Mouse (Mus musculus) embryo, embryonic 10.5 days (tissue): ENCODE measurements around the gene E130114P18Rik.
A peak's percentile ranks its signal among the peaks of the same experiment; 100 is the strongest.

ENCODE experiments used
- DNase-seq: peaks from one replicate; pipeline ENCODE4 v3.0.0-alpha.2; 2015; ENCODE audit warnings: low spot score

E130114P18Rik gene

DNA sequence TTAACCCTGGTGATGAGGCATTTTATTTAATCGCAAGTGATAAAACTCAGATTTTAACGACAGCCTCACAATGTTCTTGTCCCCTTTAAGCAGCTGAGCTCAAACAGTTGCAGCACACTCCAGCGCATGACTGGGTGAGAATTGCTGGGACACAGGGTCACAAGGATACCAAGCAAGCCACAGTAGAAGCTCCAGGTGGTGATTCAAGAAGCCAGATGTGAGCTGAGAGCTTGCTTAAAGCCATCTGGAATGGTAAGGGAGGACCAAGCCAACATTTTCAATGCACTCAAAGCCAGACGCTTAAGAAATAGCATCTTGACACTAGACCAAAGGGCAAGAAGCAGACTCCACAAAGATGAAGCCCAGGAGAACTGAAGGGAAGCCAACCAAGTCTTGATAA lies 83.9 kb downstream of the E130114P18Rik start:
- no peak for DNase-seq

- no peak for DNase-seq
Measured at GRCm38 (mm10) chr4:97693054-97693453, 84.8 kb downstream of the E130114P18Rik start.

GRCm38 (mm10) chr4:97690384-97690766 lies 87.5 kb downstream of the E130114P18Rik start:
- no peak for DNase-seq

- DNase-seq: peak; percentile 61
Measured at GRCm38 (mm10) chr4:97689456-97690383, 88.2 kb downstream of the E130114P18Rik start.

- no peak for DNase-seq
Measured at GRCm38 (mm10) chr4:97686020-97686419, 91.9 kb downstream of the E130114P18Rik start.

DNA sequence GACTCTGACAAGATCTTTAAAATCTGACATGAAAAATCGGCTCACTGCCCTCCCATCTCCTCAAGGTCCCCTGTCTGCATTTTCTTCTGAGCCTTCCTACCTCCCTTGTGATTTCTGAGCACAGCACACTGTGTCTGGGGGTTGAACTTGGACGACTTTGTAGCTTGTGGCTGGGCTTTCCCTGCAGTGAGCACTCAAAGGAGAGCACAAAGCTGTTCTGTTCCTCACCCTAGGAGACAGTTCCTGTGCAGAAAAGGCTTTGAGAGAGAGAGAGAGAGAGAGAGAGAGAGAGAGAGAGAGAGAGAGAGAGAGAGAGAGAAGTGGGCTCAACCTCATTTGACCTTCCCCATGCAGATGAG lies 101.3 kb downstream of the E130114P18Rik start:
- no peak for DNase-seq

- peak; percentile 40 for DNase-seq
Measured at GRCm38 (mm10) chr4:97675741-97676578, 101.9 kb downstream of the E130114P18Rik start.

DNA sequence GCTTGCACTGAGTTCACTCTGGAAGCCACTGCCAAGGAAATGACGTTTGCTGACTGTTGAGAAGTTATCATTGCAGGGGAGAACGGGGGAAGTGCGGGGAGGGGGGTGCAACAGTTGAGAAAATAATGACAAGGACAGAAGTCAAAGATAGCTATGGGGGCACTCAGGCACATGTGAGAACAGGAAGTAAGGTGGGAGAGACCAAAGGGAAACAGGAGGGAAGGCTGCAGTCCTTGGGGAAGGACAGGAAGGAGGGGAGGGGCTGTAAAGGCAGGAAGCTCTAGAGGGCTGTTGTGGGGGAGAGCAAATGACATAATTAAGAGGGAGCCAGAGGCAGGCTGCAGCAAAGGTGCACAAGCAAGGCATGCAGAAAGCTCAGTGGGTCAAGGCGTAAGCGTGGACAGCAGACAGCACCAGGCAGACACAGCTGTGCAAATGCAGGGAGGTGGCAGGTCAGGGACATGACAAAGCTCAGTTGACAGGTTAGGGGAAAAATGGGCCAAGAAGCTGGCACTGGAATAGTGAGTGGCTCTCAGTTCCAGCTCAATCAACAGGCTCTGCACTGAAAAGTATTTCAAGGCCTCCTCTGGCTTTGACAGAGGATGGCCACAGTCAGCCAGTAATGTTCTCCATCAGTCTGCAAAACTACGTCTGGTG lies 103.9 kb downstream of the E130114P18Rik start:
- DNase-seq: no peak

DNA sequence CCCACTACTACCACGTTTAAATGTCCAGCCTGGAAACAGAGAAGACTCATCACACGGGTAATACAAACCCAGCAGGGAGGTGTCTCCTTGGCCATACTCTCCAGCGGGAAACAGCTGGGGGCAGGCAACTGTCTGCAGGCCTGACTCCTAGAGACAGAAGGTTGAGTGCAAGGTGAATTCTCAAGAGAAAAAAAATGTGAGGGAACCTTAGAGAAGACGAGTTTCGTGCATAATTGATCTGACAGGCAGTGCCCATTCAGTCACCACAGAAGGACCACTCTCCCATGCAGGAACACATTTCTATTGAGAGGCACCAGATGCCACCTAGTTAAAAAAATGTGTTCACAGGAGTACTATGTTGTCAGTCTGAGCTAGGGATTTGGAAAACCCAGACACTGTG lies 105.4 kb downstream of the E130114P18Rik start:
- DNase-seq: no peak

DNA sequence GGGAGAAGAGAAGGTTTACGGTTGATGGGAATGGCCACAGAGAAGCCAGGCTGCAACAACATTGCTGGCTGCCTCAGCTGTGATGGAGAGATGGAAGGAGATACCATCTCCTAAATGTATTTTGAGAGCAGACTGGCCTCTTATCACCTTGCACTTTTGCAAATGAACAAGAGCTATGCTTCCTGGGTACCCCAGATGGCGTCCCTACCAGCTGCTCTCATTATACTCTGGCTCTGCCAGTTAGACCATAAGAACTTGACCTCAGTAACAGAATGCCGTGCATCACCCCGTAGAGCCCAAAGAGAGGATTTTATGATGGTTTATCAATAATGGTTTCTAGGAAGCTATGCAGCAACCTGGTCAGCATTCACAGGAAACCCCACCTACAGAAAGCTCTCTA lies 106.0 kb downstream of the E130114P18Rik start:
- no peak for DNase-seq

DNA sequence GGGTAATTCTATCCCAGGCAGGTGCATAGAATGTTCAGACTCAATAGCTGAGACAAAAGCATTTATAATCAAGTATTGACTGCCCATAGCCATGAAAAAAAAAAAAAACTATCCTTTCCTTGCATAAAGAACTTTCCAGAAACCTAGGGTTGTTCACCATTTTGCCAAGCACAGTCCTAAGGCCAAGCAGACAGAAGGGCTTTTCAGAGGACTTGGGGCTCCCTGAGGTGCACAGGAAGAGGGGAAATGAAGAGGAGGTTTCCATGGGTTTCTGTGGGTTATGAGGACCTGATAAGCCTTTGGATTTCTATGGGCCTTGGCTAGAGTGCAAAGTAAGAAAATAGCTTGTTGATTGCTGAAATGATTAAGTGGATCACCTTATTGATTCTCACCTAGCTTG lies 107.5 kb downstream of the E130114P18Rik start:
- no peak for DNase-seq

GRCm38 (mm10) chr4:97669808-97670207 lies 108.1 kb downstream of the E130114P18Rik start:
- no peak for DNase-seq

GRCm38 (mm10) chr4:97665428-97665755 lies 112.5 kb downstream of the E130114P18Rik start:
- no peak for DNase-seq

DNA sequence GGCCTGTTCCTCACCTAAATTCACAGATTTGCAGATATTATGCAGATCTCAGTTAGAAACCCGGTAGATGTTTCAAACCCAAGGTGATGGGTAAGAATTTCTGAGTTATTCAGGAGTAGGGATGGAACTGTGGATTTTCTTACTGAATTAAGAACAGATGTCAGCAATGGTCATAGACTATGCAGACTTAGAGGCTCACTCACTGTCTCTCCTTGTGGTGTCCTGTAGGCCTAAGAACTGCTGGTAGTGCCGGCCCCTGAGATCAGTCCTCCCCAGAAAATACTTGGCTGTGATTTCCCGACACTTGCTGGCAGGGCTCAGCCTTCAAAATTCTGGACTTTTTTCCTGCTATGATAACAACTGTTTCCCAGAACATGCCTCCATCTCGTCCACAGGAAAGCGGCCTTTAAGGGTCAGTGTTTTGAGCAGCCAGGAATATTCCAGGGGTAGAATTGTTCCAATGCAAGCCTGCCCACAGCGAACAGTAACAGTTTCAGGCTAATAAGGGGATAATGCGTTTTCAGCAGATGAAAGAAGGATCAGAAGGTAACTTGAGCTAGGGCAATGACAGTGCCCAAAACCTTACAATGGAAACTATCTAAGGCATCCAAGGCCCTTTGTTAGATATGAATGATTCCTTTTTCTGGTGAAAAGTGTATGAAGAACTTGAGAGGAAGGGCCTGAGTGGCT lies 113.0 kb downstream of the E130114P18Rik start:
- no peak for DNase-seq

- no peak for DNase-seq
Measured at GRCm38 (mm10) chr4:97663922-97664321, 114.0 kb downstream of the E130114P18Rik start.

DNA sequence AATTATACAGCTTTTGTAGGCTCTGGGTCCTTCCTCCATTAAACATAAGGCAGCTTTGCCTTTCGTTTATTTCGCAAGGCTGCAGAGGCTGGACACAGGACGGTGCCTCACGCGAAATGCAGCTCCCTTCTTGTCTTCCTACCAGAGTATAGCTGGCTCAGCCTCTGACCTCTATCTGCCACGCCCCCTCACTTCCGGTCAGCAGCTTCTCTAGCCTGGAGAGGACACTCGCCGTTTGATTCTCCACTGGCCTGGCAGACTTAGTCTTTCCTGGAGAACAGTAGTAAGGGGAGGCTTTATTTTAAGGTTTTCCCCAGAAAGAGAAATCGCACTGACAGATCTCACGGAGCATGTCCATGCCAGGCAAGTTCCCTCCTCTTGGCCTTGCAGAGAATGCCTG lies 115.0 kb downstream of the E130114P18Rik start:
- DNase-seq: peak; percentile 36

- DNase-seq: no peak
Measured at GRCm38 (mm10) chr4:97661611-97662273, 116.1 kb downstream of the E130114P18Rik start.

DNA sequence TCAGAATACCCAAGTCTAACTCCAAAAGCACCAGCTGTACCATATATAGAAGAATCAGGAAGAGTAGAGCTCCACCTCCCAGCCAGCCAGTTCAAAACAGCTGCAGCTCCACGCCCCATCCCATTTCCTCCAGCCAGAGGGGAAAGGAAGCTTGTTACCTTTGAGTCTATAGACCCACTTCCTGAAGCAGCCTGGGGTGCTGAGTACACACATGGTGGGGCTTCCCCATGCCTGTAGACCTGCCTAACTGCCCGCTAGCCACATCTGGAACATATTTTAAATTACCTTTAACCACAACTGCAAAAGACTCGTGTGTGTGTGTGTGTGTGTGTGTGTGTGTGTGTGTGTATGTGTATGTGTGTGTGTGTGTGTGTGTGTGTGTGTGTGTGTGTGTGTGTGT lies 120.3 kb downstream of the E130114P18Rik start:
- DNase-seq: no peak

DNA sequence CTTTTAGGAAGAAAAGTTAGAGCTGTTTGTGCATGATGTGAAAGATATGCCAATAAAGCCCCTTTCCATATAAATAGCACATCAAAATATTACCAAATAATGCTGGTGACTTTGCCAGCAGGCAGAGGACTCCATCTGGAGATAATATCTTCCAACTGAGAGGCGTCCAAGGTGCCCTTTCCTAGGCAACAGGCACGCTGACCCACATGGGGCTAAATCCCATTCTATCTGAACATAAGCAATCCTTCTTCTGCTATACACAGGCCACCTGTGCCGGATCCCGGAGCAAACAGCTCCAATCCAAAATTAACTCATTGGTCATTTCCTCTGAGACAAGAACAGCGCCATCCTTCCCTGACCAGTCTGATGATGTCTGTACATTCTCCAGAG lies 128.3 kb downstream of the E130114P18Rik start:
- DNase-seq: no peak

DNA sequence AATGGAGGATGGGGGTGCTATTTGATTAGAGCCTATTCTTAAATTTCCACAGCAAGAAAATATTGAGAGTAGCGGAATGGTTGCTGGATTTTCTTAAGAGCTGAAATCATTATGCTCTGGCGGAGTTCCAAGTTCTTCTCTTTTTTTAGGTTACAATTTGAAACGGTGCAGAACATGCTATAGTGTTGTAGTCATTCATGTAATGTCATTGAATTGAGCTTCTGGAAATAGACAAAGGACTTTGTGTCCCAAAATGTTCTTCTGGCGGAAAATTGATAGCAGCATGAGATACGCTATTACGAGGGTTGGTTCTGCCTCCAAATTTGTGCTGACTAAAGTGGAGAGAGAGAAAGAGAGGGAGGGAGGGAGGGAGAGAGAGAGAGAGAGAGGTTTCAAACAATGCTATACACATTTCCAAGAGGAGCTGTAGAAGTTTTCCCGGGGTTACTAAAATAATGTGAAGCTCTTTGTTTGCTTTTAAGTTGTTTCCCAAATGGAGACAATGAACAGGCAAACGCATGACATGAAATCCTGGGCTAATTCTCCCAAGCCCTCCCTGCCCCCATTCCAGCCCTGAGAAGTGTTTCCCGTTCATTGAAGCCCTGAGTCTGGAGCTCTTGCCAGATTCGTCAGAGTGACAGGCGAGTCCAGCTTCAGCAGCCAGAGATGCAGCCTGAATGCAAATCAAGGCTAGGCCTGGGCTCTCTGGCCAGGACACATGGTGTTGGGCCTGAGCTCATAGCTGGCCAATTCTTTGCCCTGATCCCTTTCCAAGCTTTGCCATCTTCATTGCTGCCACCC lies 128.9 kb downstream of the E130114P18Rik start:
- peak; percentile 83 for DNase-seq

DNA sequence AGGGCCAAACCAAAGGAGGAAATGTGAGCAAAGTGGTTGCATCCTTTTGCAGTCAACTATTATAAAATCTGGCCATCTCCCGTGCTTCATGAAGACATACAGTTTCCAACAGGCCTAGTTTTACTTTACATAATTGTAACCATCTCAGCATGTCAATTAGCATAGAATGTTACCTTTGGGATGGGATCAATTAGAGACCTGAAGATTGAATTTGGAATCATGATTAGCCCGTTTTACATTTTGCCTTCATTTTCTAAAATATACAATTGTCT lies 129.5 kb downstream of the E130114P18Rik start:
- no peak for DNase-seq
